Mouse (Mus musculus) splenic B cell, adult 2 months (primary cell): ENCODE data around the gene Pepd.
"Not testable (repeated sequence)": the region's sequence is repeated elsewhere in the genome, so short reads cannot be mapped to it uniquely, and the experiment has no call there.

Experiments
- DNase-seq: peaks from one replicate; pipeline ENCODE4 v3.0.0-alpha.2; 2011; ENCODE audit warnings: low read depth, low spot score
- H3K27me3 ChIP-seq: 2 replicates; pipeline ENCODE4 v1.6.1; 2012; ENCODE audit warnings: mild to moderate bottlenecking, low read length, moderate library complexity, mixed read lengths; ENCODE audit not compliant: control insufficient read depth, poor library complexity, insufficient read depth, severe bottlenecking
- H3K36me3 ChIP-seq: 2 replicates; pipeline ENCODE4 v1.6.1; 2012; ENCODE audit warnings: mild to moderate bottlenecking, low read length, moderate library complexity, mixed read lengths; ENCODE audit not compliant: control insufficient read depth, poor library complexity, insufficient read depth, severe bottlenecking

Pepd gene

GRCm38 (mm10) chr7:34946269-34946925 lies 34.2 kb downstream of the Pepd start:
- Histone ChIP-seq H3K36me3 (peaks cover 2% of the 10 kb centered on the region; the same call in 1 of the 2 replicates), H3K27me3 (no peaks in the 10 kb centered on the region)
- no peak for DNase-seq

- no peaks in the 10 kb centered on the region for H3K27me3 ChIP-seq
- DNase-seq: no peak
- no peaks in the 10 kb centered on the region; the same call in 1 of the 2 replicates for H3K36me3 ChIP-seq
These were observed 42.4 kb downstream of the Pepd start for GRCm38 (mm10) chr7:34954548-34954947.

DNA sequence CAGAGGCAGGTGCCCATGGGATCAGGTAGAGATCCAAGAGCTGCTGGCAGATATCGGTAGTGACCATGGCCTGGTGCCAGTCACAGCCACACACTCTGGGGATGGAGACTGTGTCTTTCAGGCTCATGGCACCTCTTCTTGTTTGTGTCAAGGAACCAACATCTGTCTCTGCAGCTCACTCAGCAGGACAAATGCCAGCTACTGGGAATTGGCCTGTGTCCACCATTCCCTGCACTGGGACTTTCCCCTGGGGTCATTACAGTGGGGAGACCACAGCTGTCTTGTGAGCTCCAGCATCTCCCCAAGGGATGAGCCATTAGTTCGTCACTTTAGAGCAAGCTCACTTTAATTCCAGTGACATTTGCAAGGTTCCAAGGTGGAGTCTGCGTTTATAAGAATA lies 43.1 kb downstream of the Pepd start:
- no peaks in the 10 kb centered on the region; the same call in 1 of the 2 replicates for H3K36me3 ChIP-seq
- H3K27me3 ChIP-seq: no peaks in the 10 kb centered on the region
- DNase-seq: no peak

GRCm38 (mm10) chr7:34957138-34957537 lies 45.0 kb downstream of the Pepd start:
- DNase-seq: no peak
- no peaks in the 10 kb centered on the region for H3K36me3 ChIP-seq
- H3K27me3 ChIP-seq: no peaks in the 10 kb centered on the region

- no peak for DNase-seq
- no peaks in the 10 kb centered on the region for H3K27me3 ChIP-seq
- no peaks in the 10 kb centered on the region for H3K36me3 ChIP-seq
These were observed 51.9 kb downstream of the Pepd start for GRCm38 (mm10) chr7:34963889-34964645.

- no peaks in the 10 kb centered on the region for H3K27me3 ChIP-seq
- DNase-seq: no peak
- H3K36me3 ChIP-seq: peaks cover 3% of the 10 kb centered on the region; the same call in 1 of the 2 replicates
These were observed 55.2 kb downstream of the Pepd start for GRCm38 (mm10) chr7:34967362-34967761.

- H3K36me3 ChIP-seq: peaks cover 3% of the 10 kb centered on the region; the same call in 1 of the 2 replicates
- no peak for DNase-seq
- H3K27me3 ChIP-seq: no peaks in the 10 kb centered on the region
These were observed 56.7 kb downstream of the Pepd start for GRCm38 (mm10) chr7:34968749-34969433.

- no peak for DNase-seq
- Histone ChIP-seq H3K27me3 (no peaks in the 10 kb centered on the region), H3K36me3 (peaks cover 3% of the 10 kb centered on the region; the same call in 1 of the 2 replicates)
These were observed 59.6 kb downstream of the Pepd start for GRCm38 (mm10) chr7:34971826-34972225.

DNA sequence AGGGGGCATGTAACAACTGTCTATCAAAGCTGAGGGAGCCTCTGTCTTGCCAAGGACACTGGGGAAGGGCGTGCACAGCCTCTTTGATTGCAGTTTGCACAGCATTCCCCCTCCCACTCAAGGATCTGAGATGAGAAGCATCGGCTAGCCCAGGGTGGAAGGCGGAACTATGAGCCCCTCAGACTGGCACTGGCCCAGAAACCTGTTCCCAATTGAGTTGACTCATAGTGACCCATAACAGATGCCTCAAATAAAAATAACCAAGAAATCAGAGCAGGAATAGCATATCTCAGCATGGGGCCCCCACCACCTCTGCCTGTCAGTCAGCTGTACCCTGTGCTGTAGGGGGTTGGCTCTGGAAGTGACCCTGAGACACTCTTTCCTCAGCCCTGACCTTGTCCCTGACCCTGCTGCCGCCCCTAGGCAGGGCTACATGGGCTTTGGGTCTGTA lies 60.8 kb downstream of the Pepd start:
- peaks cover 3% of the 10 kb centered on the region; the same call in 1 of the 2 replicates for H3K36me3 ChIP-seq
- H3K27me3 ChIP-seq: no peaks in the 10 kb centered on the region
- DNase-seq: no peak

DNA sequence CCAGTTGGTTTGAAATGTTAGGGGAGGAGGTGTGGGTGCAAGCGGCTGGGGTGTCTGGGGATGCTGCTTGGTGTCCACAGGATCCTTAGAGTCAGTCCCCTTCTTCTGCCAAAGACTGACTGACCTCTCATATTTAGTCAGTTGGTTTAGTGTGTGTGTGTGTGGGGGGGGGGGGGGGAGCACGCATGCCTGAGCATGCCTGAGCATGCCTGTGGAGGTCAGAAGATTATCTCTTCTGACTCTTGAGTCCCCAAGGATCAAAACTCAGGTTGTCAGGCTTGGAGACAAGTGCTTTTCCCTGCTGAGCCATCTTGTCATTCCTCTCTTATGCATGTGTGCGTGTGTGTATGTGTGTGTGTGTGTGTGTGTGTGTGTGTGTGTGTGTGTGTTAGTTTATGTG lies 61.7 kb downstream of the Pepd start:
- DNase-seq: no peak
- H3K36me3 ChIP-seq: peaks cover 3% of the 10 kb centered on the region; the same call in 1 of the 2 replicates
- no peaks in the 10 kb centered on the region for H3K27me3 ChIP-seq

GRCm38 (mm10) chr7:34975913-34976312 lies 63.7 kb downstream of the Pepd start:
- no peaks in the 10 kb centered on the region for H3K36me3 ChIP-seq
- no peak for DNase-seq
- H3K27me3 ChIP-seq: no peaks in the 10 kb centered on the region

GRCm38 (mm10) chr7:34977403-34977802 lies 65.2 kb downstream of the Pepd start:
- DNase-seq: no peak

GRCm38 (mm10) chr7:34981803-34982202 lies 69.6 kb downstream of the Pepd start:
- DNase-seq: no peak
- H3K36me3 ChIP-seq: no peaks in the 10 kb centered on the region

More at GRCm38 (mm10) chr7:34977403-34977802, 65.2 kb downstream of the Pepd start:
- Histone ChIP-seq H3K27me3 (no peaks in the 10 kb centered on the region), H3K36me3 (no peaks in the 10 kb centered on the region)

GRCm38 (mm10) chr7:34982372-34982771 lies 70.2 kb downstream of the Pepd start:
- not testable (repeated sequence) for H3K36me3 ChIP-seq, H3K27me3 ChIP-seq, DNase-seq

More at GRCm38 (mm10) chr7:34981803-34982202, 69.6 kb downstream of the Pepd start:
- H3K27me3 ChIP-seq: no peaks in the 10 kb centered on the region
